Mouse (Mus musculus) bone marrow macrophage, adult 2 months (primary cell): Measurements from ENCODE around the gene Cox5a. TPM values are rescaled to one million over a fixed set of nuclear protein-coding genes. Genes with fewer than 3 reads are reported as not detected.

Experiments used
- H3K27ac ChIP-seq: 2 replicates; pipeline ENCODE4 v1.5.1; 2012; ENCODE audit warnings: low read depth, low read length; ENCODE audit not compliant: insufficient read depth
- H3K4me1 ChIP-seq: 2 replicates; pipeline ENCODE4 v1.6.1; 2012; ENCODE audit warnings: low read length; ENCODE audit not compliant: control insufficient read depth, insufficient read depth
- H3K4me3 ChIP-seq: 2 replicates; pipeline ENCODE4 v1.5.1; 2012; ENCODE audit warnings: mild to moderate bottlenecking, low read length, moderate library complexity; ENCODE audit not compliant: insufficient read depth
- CTCF ChIP-seq: IDR thresholded peaks from 2 replicates; pipeline ENCODE4 v1.5.1; 2012; ENCODE audit warnings: low read depth, mild to moderate bottlenecking, low read length, moderate library complexity
- POLR2A ChIP-seq: IDR thresholded peaks from 2 replicates; pipeline ENCODE4 v1.6.1; 2012; ENCODE audit warnings: mild to moderate bottlenecking, low read depth, low read length, borderline replicate concordance
- polyA plus RNA-seq: library from polyadenylated mRNA; stranded (reverse); fragments of >200 nt; gene quantifications from 2 replicates; pipeline ENCODE4 v1.2.4, GENCODE M21; 2012; ENCODE audit not compliant: missing spikeins, insufficient read depth, insufficient read length

Gene Cox5a
- polyA plus RNA-seq, 1 experiment: 346 TPM

- Histone ChIP-seq H3K4me1 (peaks cover 57% of the 10 kb centered on the region), H3K27ac (peak within 1 kb of the TSS; percentile 82), H3K4me3 (peak within 1 kb of the TSS; percentile 73)
- TF ChIP-seq CTCF (no peak), POLR2A (no peak)
Observed at GRCm38 (mm10) chr9:57560861-57561710, 40.0 kb downstream of the Cox5a start, which contains the start of gene Scamp2. Gene Scamp2 (plus strand): TSS chr9:57560943.

GRCm38 (mm10) chr9:57561711-57562099 is 40.6 kb downstream of the Cox5a start:
- peak overlapping the region; percentile 73 for H3K4me3 ChIP-seq
- TF ChIP-seq POLR2A (no peak), CTCF (no peak)
- H3K4me1 ChIP-seq: peaks cover 62% of the 10 kb centered on the region
- peak overlapping the region; percentile 82 for H3K27ac ChIP-seq

- Histone ChIP-seq H3K27ac (0 out of 2 replicates have a peak overlapping the region, but pooled peaks have one; percentile 16), H3K4me3 (peak overlapping the region; percentile 8; the same call in 1 of the 2 replicates), H3K4me1 (peaks cover 55% of the 10 kb centered on the region)
- TF ChIP-seq POLR2A (no peak), CTCF (no peak)
Observed at GRCm38 (mm10) chr9:57562896-57563372, 41.9 kb downstream of the Cox5a start.

- no peak for TF ChIP-seq CTCF
- TF ChIP-seq POLR2A: no peak
- H3K27ac ChIP-seq: no peak overlapping the region
- H3K4me1 ChIP-seq: peaks cover 42% of the 10 kb centered on the region
- H3K4me3 ChIP-seq: no peak overlapping the region
Observed at GRCm38 (mm10) chr9:57564609-57565008, 43.5 kb downstream of the Cox5a start.

GRCm38 (mm10) chr9:57565741-57566221 is 44.7 kb downstream of the Cox5a start:
- TF ChIP-seq CTCF (no peak), POLR2A (no peak)
- peaks cover 37% of the 10 kb centered on the region for H3K4me1 ChIP-seq
- no peak overlapping the region; the same call in 1 of the 2 replicates for H3K4me3 ChIP-seq
- H3K27ac ChIP-seq: peak overlapping the region; percentile 75

- Histone ChIP-seq H3K4me1 (peaks cover 37% of the 10 kb centered on the region), H3K4me3 (no peak overlapping the region), H3K27ac (no peak overlapping the region)
- no peak for TF ChIP-seq CTCF
- TF ChIP-seq POLR2A: no peak
Observed at GRCm38 (mm10) chr9:57566846-57567245, 45.8 kb downstream of the Cox5a start.

- Histone ChIP-seq H3K27ac (no peak overlapping the region), H3K4me3 (no peak overlapping the region), H3K4me1 (peaks cover 24% of the 10 kb centered on the region)
- TF ChIP-seq POLR2A: no peak
- TF ChIP-seq CTCF: no peak
Observed at GRCm38 (mm10) chr9:57568500-57568899, 47.4 kb downstream of the Cox5a start.

- H3K4me3 ChIP-seq: no peak overlapping the region
- no peak overlapping the region for H3K27ac ChIP-seq
- H3K4me1 ChIP-seq: no peaks in the 10 kb centered on the region
- TF ChIP-seq CTCF: no peak
- TF ChIP-seq POLR2A: no peak
Observed at GRCm38 (mm10) chr9:57574397-57574796, 53.3 kb downstream of the Cox5a start.

- H3K4me3 ChIP-seq: no peak overlapping the region
- H3K27ac ChIP-seq: no peak overlapping the region
- TF ChIP-seq POLR2A (no peak), CTCF (no peak)
- no peaks in the 10 kb centered on the region for H3K4me1 ChIP-seq
Observed at GRCm38 (mm10) chr9:57575577-57575976, 54.5 kb downstream of the Cox5a start.

- TF ChIP-seq POLR2A (no peak), CTCF (no peak)
- Histone ChIP-seq H3K4me3 (no peak overlapping the region), H3K27ac (no peak overlapping the region), H3K4me1 (no peaks in the 10 kb centered on the region)
Observed at GRCm38 (mm10) chr9:57577144-57577849, 56.2 kb downstream of the Cox5a start.

Other genes with a start within 250 kb of the Cox5a start
- gene Ppcdc, start 81.2 kb upstream of the Cox5a start, polyA plus RNA-seq: 28.6 and 29.5 TPM in 2 replicates
- 72.1 and 72.5 TPM in 2 replicates for gene Scamp5, start 53.2 kb upstream of the Cox5a start, polyA plus RNA-seq
- not detected in 2 replicates for gene Rpp25, start 17.2 kb upstream of the Cox5a start, polyA plus RNA-seq
- gene Fam219b, start 16.3 kb downstream of the Cox5a start, polyA plus RNA-seq: 15.5 and 18.4 TPM in 2 replicates
- gene Mpi, start 31.5 kb downstream of the Cox5a start, polyA plus RNA-seq: 17.8 and 19.7 TPM in 2 replicates
- gene Scamp2, start 39.7 kb downstream of the Cox5a start, polyA plus RNA-seq: 144 and 147 TPM in 2 replicates
- 17.2 and 23.0 TPM in 2 replicates for gene Ulk3, start 68.2 kb downstream of the Cox5a start, polyA plus RNA-seq
- not detected in 2 replicates for gene Cplx3, start 85.0 kb downstream of the Cox5a start, polyA plus RNA-seq
- gene Lman1l, start 99.5 kb downstream of the Cox5a start, polyA plus RNA-seq: not detected in 2 replicates
- 125 and 126 TPM in 2 replicates for gene Csk, start 132.4 kb downstream of the Cox5a start, polyA plus RNA-seq
- not detected in 2 replicates for gene Cyp1a2, start 162.4 kb downstream of the Cox5a start, polyA plus RNA-seq
- gene Cyp1a1, start 166.7 kb downstream of the Cox5a start, polyA plus RNA-seq: not detected in 2 replicates
- 12.8 and 13.0 TPM in 2 replicates for gene Edc3, start 187.3 kb downstream of the Cox5a start, polyA plus RNA-seq
- 72.4 and 84.2 TPM in 2 replicates for gene Clk3, start 244.6 kb downstream of the Cox5a start, polyA plus RNA-seq